Mouse (Mus musculus) cerebellum, adult 2 months (tissue): Measurements from ENCODE around the gene Slc6a4.

ENCODE experiments used
- CTCF ChIP-seq: fragments of 200-500 bp; IDR thresholded peaks from 2 replicates; pipeline ENCODE4 v1.5.1; 2011; ENCODE audit warnings: low read depth, mild to moderate bottlenecking, control low read depth, low read length, moderate library complexity, borderline replicate concordance; ENCODE audit not compliant: insufficient read depth
- POLR2A ChIP-seq: fragments of 200-500 bp; IDR thresholded peaks from 2 replicates; pipeline ENCODE4 v1.6.1; 2011; ENCODE audit warnings: low read length, control low read depth, borderline replicate concordance; ENCODE audit not compliant: insufficient read depth

- TF ChIP-seq POLR2A (no peak), CTCF (no peak)
These were observed 10.9 kb downstream of the Slc6a4 start for GRCm38 (mm10) chr11:77009069-77010025.
